Mouse (Mus musculus) heart, adult 2 months (tissue): ENCODE data around the gene Socs5. TPM values are rescaled to one million over a fixed set of nuclear protein-coding genes. Genes with fewer than 3 reads are reported as not detected.

Experiments used
- DNase-seq, 2 experiments: peaks; one replicate each; pipeline ENCODE4 v3.0.0; 2021
- H3K27ac ChIP-seq: fragments of 200-600 bp; 2 replicates; pipeline ENCODE4 v1.8.1; 2022
- H3K27me3 ChIP-seq: fragments of 200-500 bp; 2 replicates; pipeline ENCODE4 v1.6.1; 2012; ENCODE audit warnings: mild to moderate bottlenecking, low read length, inconsistent platforms, mixed read lengths; ENCODE audit not compliant: control insufficient read depth, insufficient read depth
- H3K36me3 ChIP-seq: fragments of 200-500 bp; 2 replicates; pipeline ENCODE4 v1.6.1; 2012; ENCODE audit warnings: low read length, inconsistent platforms; ENCODE audit not compliant: control insufficient read depth, insufficient read depth
- H3K4me1 ChIP-seq: fragments of 200-500 bp; 2 replicates; pipeline ENCODE4 v1.6.1; 2011; ENCODE audit warnings: low read length; ENCODE audit not compliant: control insufficient read depth, insufficient read depth
- H3K4me3 ChIP-seq: fragments of 200-600 bp; 2 replicates; pipeline ENCODE4 v1.8.1; 2022
- H3K79me2 ChIP-seq: fragments of 200-500 bp; replicated peaks from 2 replicates; pipeline ENCODE4 v1.6.1; 2012; ENCODE audit warnings: mild to moderate bottlenecking, inconsistent platforms, low read length, moderate library complexity, mixed read lengths; ENCODE audit not compliant: control insufficient read depth, insufficient read depth
- H3K9ac ChIP-seq: fragments of 200-500 bp; 2 replicates; pipeline ENCODE4 v1.6.1; 2012; ENCODE audit warnings: low read depth, mild to moderate bottlenecking, control low read depth, inconsistent platforms, low read length, mixed read lengths
- CTCF ChIP-seq: fragments of 200-600 bp; IDR thresholded peaks from 2 replicates; pipeline ENCODE4 v1.8.1; 2022; ENCODE audit warnings: antibody characterized with exemption, mild to moderate bottlenecking, moderate library complexity
- EP300 ChIP-seq: fragments of 200-500 bp; IDR thresholded peaks from 2 replicates; pipeline ENCODE4 v1.6.1; 2011; ENCODE audit warnings: low read depth, low read length, control low read depth; ENCODE audit not compliant: insufficient read depth
- POLR2A ChIP-seq: fragments of 200-500 bp; IDR thresholded peaks from 2 replicates; pipeline ENCODE4 v1.6.1; 2011; ENCODE audit warnings: mild to moderate bottlenecking, low read depth, low read length, control low read depth; ENCODE audit not compliant: insufficient read depth
- WGBS: fragments of 180-500 bp; shearing (Covaris S2); methylation state at CpG from one replicate; pipeline ENCODE4 v1.1.7; 2018; 5-methylcytosine and 5-hydroxymethylcytosine counted together
- intact Hi-C: fragments of 180-260 bp; cut with DNase I; formaldehyde crosslinking; loops from one replicate; pipeline ENCODE4 v1.15.1; 2025
- microRNA-seq, 2 experiments: library from miRNA; unstranded; fragments of <30 nt; microRNA quantifications; one replicate each; pipeline ENCODE4 v1.2.0; 2021
- polyA plus RNA-seq: library from polyadenylated mRNA; depleted of rRNA; stranded (reverse); fragments of >200 nt; gene quantifications from 2 replicates; pipeline ENCODE4 v1.2.3, GENCODE M21; 2012; rRNA removed
- total RNA-seq, 2 experiments: library from RNA; stranded (reverse); gene quantifications; 2 replicates each; pipeline ENCODE4 v1.2.3; 2021

Socs5 gene
- total and polyA plus RNA-seq, 3 experiments, result 10.5 to 39.1 (median 28.1) TPM

GRCm38 (mm10) chr17:87181683-87182346 lies 74.3 kb downstream of the Socs5 start:
- H3K4me3 ChIP-seq, result no peak overlapping the region
- WGBS, result 59% methylated on average over 8 of the region's 8 CpGs
- H3K36me3 ChIP-seq, result no peaks in the 10 kb centered on the region
- H3K9ac ChIP-seq, result no peak overlapping the region
- no peak overlapping the region for H3K27ac ChIP-seq
- H3K4me1 ChIP-seq, result peaks cover 9% of the 10 kb centered on the region
- no peak for DNase-seq
- no peak for TF ChIP-seq POLR2A
- TF ChIP-seq CTCF, result no peak
- TF ChIP-seq EP300, result no peak
- intact Hi-C loops, result no loop called here
- H3K27me3 ChIP-seq, result no peaks in the 10 kb centered on the region
- H3K79me2 ChIP-seq, result no peaks in the 10 kb centered on the region

- Histone ChIP-seq H3K4me1 (no peaks in the 10 kb centered on the region), H3K4me3 (no peak overlapping the region), H3K9ac (no peak overlapping the region), H3K27me3 (no peaks in the 10 kb centered on the region), H3K36me3 (no peaks in the 10 kb centered on the region), H3K79me2 (no peaks in the 10 kb centered on the region), H3K27ac (no peak overlapping the region)
- 44% methylated on average over 11 of the region's 11 CpGs for WGBS
- no peak for DNase-seq
- no peak for TF ChIP-seq POLR2A
- no peak for TF ChIP-seq CTCF
- no peak for TF ChIP-seq EP300
- intact Hi-C loops, result no loop called here
Measured at GRCm38 (mm10) chr17:87185461-87186066, 78.1 kb downstream of the Socs5 start.

DNA sequence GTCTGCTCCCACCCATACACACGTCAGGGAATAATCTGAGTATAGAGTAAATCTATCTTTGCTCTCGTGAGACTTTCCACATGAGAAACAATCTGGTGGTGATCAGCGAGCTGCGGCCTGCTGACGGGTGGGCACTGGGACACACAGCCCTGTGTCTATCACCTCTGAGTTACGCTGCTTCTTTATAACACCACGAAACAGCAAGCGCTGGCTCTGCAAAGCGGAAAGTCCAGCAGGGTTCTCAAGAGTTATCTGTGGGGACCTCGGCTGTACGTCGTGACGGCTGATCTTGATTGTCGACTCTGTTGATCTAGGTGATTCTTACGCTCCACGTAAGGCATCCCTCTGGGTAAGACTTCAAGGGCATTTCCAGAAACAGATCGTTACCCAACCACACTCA lies 79.5 kb downstream of the Socs5 start:
- no peak for DNase-seq
- Histone ChIP-seq H3K4me1 (no peaks in the 10 kb centered on the region), H3K4me3 (no peak overlapping the region), H3K27ac (no peak overlapping the region), H3K36me3 (no peaks in the 10 kb centered on the region), H3K79me2 (no peaks in the 10 kb centered on the region), H3K9ac (no peak overlapping the region), H3K27me3 (no peaks in the 10 kb centered on the region)
- TF ChIP-seq CTCF (no peak), POLR2A (no peak), EP300 (no peak)
- intact Hi-C loops, result no loop called here
- 75% methylated on average over 17 of the region's 17 CpGs for WGBS

Small RNA genes within 50 kb of the gene (microRNA-seq; reads per million reads assigned to microRNA genes)
- 0 reads per million in 2 experiments for gene Gm22346

Other genes with a start within 250 kb of the Socs5 start
- gene Tmem247, start 190.3 kb upstream of the Socs5 start, total RNA-seq, result not detected
- 0.26 TPM in 1 of 2 replicates, not detected in the other for gene Tmem247, start 190.3 kb upstream of the Socs5 start, polyA plus RNA-seq
- gene Atp6v1e2, start 159.8 kb upstream of the Socs5 start, total RNA-seq, result not detected
- gene Atp6v1e2, start 159.8 kb upstream of the Socs5 start, polyA plus RNA-seq, result not detected in 2 replicates
- 100 to 1,000 TPM; 119 to 138 TPM for gene Rhoq, start 144.6 kb upstream of the Socs5 start, total RNA-seq
- gene Rhoq, start 144.6 kb upstream of the Socs5 start, polyA plus RNA-seq, result 70.7 and 118 TPM in 2 replicates
- 1 to 10 TPM; 3.4 to 5.2 TPM for gene Pigf, start 82.3 kb upstream of the Socs5 start, total RNA-seq
- gene Pigf, start 82.3 kb upstream of the Socs5 start, polyA plus RNA-seq, result 2.4 and 4.0 TPM in 2 replicates
- 10 to 100 TPM; 43.5 to 43.7 TPM for gene Cript, start 82.1 kb upstream of the Socs5 start, total RNA-seq
- gene Cript, start 82.1 kb upstream of the Socs5 start, polyA plus RNA-seq, result 15.3 and 32.2 TPM in 2 replicates
- gene Mcfd2, start 158.3 kb downstream of the Socs5 start, total RNA-seq, result 10 to 100 TPM; 48.3 to 59.4 TPM
- gene Mcfd2, start 158.3 kb downstream of the Socs5 start, polyA plus RNA-seq, result 60.3 and 79.7 TPM in 2 replicates
- gene Ttc7, start 175.2 kb downstream of the Socs5 start, total RNA-seq, result 10 to 100 TPM; 20.9 to 23.2 TPM
- 21.3 and 28.8 TPM in 2 replicates for gene Ttc7, start 175.2 kb downstream of the Socs5 start, polyA plus RNA-seq